Mouse (Mus musculus) heart, embryonic 12.5 days (tissue): ENCODE data around the gene Tnfaip3. TPM values are rescaled to one million over a fixed set of nuclear protein-coding genes. Genes with fewer than 3 reads are reported as not detected.

ENCODE experiments used
- ATAC-seq: fragments of 200-750 bp; cut with Nextera tagmentation; 2 replicates; pipeline ENCODE4 v1.8.0; 2017; ENCODE audit warnings: moderate TSS enrichment, moderate library complexity; ENCODE audit not compliant: insufficient number of reproducible peaks, low FRiP score
- H3K27ac ChIP-seq: fragments of 300-500 bp; sonication (generic); 2 replicates; pipeline ENCODE4 v1.5.1; 2016; ENCODE audit warnings: mild to moderate bottlenecking, moderate library complexity; ENCODE audit not compliant: poor library complexity, severe bottlenecking
- H3K27me3 ChIP-seq: fragments of 300-500 bp; sonication (generic); replicated peaks from 2 replicates; pipeline ENCODE4 v1.6.1; 2016; ENCODE audit warnings: mild to moderate bottlenecking, moderate library complexity
- H3K36me3 ChIP-seq: fragments of 300-500 bp; sonication (generic); 2 replicates; pipeline ENCODE4 v1.6.1; 2016; ENCODE audit warnings: mild to moderate bottlenecking, moderate library complexity
- H3K4me1 ChIP-seq: fragments of 300-500 bp; sonication (generic); replicated peaks from 2 replicates; pipeline ENCODE4 v1.6.1; 2016; ENCODE audit warnings: mild to moderate bottlenecking
- H3K4me2 ChIP-seq: fragments of 300-500 bp; sonication (generic); 2 replicates; pipeline ENCODE4 v1.6.1; 2016; ENCODE audit warnings: mild to moderate bottlenecking, moderate library complexity
- H3K4me3 ChIP-seq: fragments of 300-500 bp; sonication (generic); 2 replicates; pipeline ENCODE4 v1.5.1; 2016; ENCODE audit warnings: mild to moderate bottlenecking
- H3K9ac ChIP-seq: fragments of 300-500 bp; sonication (generic); 2 replicates; pipeline ENCODE4 v1.6.1; 2016; ENCODE audit warnings: mild to moderate bottlenecking, moderate library complexity
- H3K9me3 ChIP-seq: fragments of 300-500 bp; sonication (generic); replicated peaks from 2 replicates; pipeline ENCODE4 v1.6.1; 2016; ENCODE audit warnings: mild to moderate bottlenecking, moderate library complexity
- WGBS: fragments of 180-500 bp; shearing (Covaris S2); methylation state at CpG from one replicate; pipeline ENCODE4 v1.1.7; 2016; 5-methylcytosine and 5-hydroxymethylcytosine counted together
- polyA plus RNA-seq: library from polyadenylated mRNA; unstranded; fragments of >200 nt; fragmentation: Nextera tagmentation; extraction: Ambion mirVana; gene quantifications from 2 replicates; pipeline ENCODE4 v1.2.1, GENCODE M21; 2016

Tnfaip3 gene
- polyA plus RNA-seq, 1 experiment from 2014 or later: 3.3 TPM

DNA sequence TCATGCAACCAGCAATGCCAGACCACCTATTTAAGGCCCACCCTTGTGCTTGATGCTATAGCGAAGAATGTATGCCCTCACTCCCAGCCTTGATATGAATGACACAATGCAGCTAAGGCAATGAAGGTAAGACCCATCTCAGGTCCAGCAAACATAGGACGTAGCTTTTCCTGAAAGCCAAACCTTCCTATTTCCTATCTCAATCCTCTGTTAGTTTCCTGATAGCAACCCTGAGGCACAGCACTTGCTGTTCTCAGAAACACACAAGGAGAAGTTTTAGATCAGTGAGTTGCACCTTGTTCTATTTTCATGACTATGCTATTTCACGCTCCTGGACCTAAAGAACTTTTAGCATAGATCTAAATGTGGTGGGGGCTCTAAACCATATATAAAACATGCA, 2.1 kb downstream of the Tnfaip3 start:
- Histone ChIP-seq H3K4me2 (no peak overlapping the region), H3K9ac (no peak overlapping the region), H3K4me1 (peaks cover 20% of the 10 kb centered on the region), H3K27ac (no peak overlapping the region), H3K4me3 (no peak overlapping the region), H3K9me3 (no peaks in the 10 kb centered on the region), H3K36me3 (peaks cover 3% of the 10 kb centered on the region; the same call in 1 of the 2 replicates), H3K27me3 (no peaks in the 10 kb centered on the region)
- WGBS: 74% methylated on average over 3 of the region's 3 CpGs
- ATAC-seq: no peak

GRCm38 (mm10) chr10:19012616-19013015, 2.8 kb downstream of the Tnfaip3 start:
- ATAC-seq: no peak
- WGBS: 85% methylated on average over 3 of the region's 3 CpGs
- Histone ChIP-seq H3K27ac (no peak overlapping the region), H3K4me2 (no peak overlapping the region), H3K36me3 (peaks cover 3% of the 10 kb centered on the region; the same call in 1 of the 2 replicates), H3K9me3 (no peaks in the 10 kb centered on the region), H3K4me3 (no peak overlapping the region), H3K9ac (no peak overlapping the region), H3K4me1 (peaks cover 25% of the 10 kb centered on the region), H3K27me3 (no peaks in the 10 kb centered on the region)

GRCm38 (mm10) chr10:19011832-19012440, 3.5 kb downstream of the Tnfaip3 start:
- no peak overlapping the region for H3K4me2 ChIP-seq
- ATAC-seq: no peak
- no peaks in the 10 kb centered on the region for H3K27me3 ChIP-seq
- H3K4me1 ChIP-seq: peaks cover 25% of the 10 kb centered on the region
- no peaks in the 10 kb centered on the region for H3K9me3 ChIP-seq
- no peak overlapping the region for H3K9ac ChIP-seq
- peaks cover 5% of the 10 kb centered on the region for H3K36me3 ChIP-seq
- H3K4me3 ChIP-seq: no peak overlapping the region
- 74% methylated on average over 7 of the region's 7 CpGs for WGBS
- H3K27ac ChIP-seq: no peak overlapping the region

DNA sequence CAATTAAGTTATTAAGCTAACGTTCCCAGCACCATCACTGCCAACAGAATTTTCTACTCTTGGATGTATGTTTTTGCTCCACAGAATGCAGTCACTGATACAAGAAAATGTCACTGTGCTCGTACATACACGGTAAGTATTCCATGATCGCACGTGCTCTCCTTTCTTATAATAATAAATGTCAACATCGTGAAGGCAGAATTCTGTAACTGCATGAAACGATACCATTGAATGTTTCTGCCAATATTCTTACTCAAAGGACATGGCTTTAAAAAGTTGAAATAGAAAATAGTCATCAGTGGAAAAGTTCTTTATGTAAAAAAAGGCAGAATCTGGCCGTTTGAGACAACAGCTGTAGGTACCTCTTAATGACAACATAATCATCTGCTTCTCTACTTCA, 5.0 kb downstream of the Tnfaip3 start:
- Histone ChIP-seq H3K27ac (no peak overlapping the region), H3K27me3 (no peaks in the 10 kb centered on the region), H3K9me3 (no peaks in the 10 kb centered on the region), H3K9ac (no peak overlapping the region), H3K4me2 (no peak overlapping the region), H3K4me3 (no peak overlapping the region), H3K4me1 (peaks cover 17% of the 10 kb centered on the region), H3K36me3 (peaks cover 18% of the 10 kb centered on the region)
- ATAC-seq: no peak
- 84% methylated on average over 8 of the region's 8 CpGs for WGBS

- Histone ChIP-seq H3K4me3 (no peak overlapping the region), H3K27ac (no peak overlapping the region), H3K4me1 (peaks cover 17% of the 10 kb centered on the region), H3K36me3 (peaks cover 29% of the 10 kb centered on the region), H3K9ac (no peak overlapping the region), H3K27me3 (no peaks in the 10 kb centered on the region), H3K4me2 (peak overlapping the region; percentile 29; the same call in 1 of the 2 replicates), H3K9me3 (no peaks in the 10 kb centered on the region)
- 60% methylated on average over 8 of the region's 8 CpGs for WGBS
- ATAC-seq: no peak
Measured at GRCm38 (mm10) chr10:19009186-19009672, 6.2 kb downstream of the Tnfaip3 start.

- ATAC-seq: no peak
- no peaks in the 10 kb centered on the region for H3K9me3 ChIP-seq
- H3K9ac ChIP-seq: no peak overlapping the region
- 75% methylated on average over 4 of the region's 4 CpGs for WGBS
- H3K4me2 ChIP-seq: no peak overlapping the region
- peaks cover 17% of the 10 kb centered on the region for H3K4me1 ChIP-seq
- H3K27me3 ChIP-seq: no peaks in the 10 kb centered on the region
- peaks cover 36% of the 10 kb centered on the region for H3K36me3 ChIP-seq
- H3K4me3 ChIP-seq: no peak overlapping the region
- peak overlapping the region; percentile 3; the same call in 1 of the 2 replicates for H3K27ac ChIP-seq
Measured at GRCm38 (mm10) chr10:19008607-19008940, 6.9 kb downstream of the Tnfaip3 start.

DNA sequence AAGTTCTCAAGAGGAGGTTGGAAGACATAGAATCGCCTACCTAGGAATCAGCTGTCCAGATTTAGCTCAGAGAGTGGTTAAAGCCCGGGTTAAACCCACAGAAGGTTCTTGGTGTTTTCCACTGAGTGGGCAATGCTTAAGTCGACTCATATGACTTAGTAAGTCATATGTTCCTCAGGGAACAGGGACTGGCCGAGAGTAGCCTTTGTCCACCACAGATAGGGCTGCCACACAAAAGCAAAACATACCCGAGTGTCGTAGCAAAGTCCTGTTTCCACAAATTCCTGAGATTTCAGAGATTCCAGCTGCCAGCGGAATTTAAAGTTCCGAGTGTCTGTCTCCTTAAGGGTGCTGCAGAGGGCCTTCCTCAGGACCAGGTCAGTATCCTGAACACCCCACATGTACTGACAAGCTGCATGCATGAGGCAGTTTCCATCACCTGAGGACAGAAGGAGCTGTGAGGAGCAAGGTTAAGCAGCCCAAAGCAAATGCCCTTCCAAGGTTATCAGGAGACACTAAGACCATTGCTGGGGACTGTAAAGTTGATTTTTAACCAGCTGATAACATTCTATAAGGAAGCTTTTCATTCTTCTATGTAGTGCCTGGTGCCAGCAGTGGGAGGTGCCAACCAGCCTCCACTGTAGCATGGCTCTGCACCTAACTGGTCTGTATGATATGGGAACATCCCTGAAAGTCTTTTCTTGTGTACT, 7.4 kb downstream of the Tnfaip3 start:
- Histone ChIP-seq H3K9me3 (no peaks in the 10 kb centered on the region), H3K4me2 (no peak overlapping the region), H3K27ac (peak overlapping the region; percentile 3; the same call in 1 of the 2 replicates), H3K4me1 (peaks cover 14% of the 10 kb centered on the region), H3K27me3 (no peaks in the 10 kb centered on the region), H3K36me3 (peaks cover 41% of the 10 kb centered on the region), H3K9ac (no peak overlapping the region), H3K4me3 (no peak overlapping the region)
- ATAC-seq: no peak
- WGBS: 28% methylated on average over 8 of the region's 8 CpGs

- ATAC-seq: no peak
- Histone ChIP-seq H3K36me3 (peaks cover 59% of the 10 kb centered on the region), H3K9me3 (0 out of 2 replicates have a peak, but pooled peaks cover 5% of the 10 kb centered on the region), H3K4me1 (no peaks in the 10 kb centered on the region), H3K4me3 (no peak overlapping the region), H3K4me2 (no peak overlapping the region), H3K9ac (no peak overlapping the region), H3K27ac (no peak overlapping the region), H3K27me3 (no peaks in the 10 kb centered on the region)
- WGBS: 82% methylated on average over 12 of the region's 12 CpGs
Measured at GRCm38 (mm10) chr10:19002091-19002785, 13.2 kb downstream of the Tnfaip3 start.

GRCm38 (mm10) chr10:18999427-18999826, 16.0 kb downstream of the Tnfaip3 start:
- H3K36me3 ChIP-seq: peaks cover 34% of the 10 kb centered on the region
- H3K4me1 ChIP-seq: no peaks in the 10 kb centered on the region
- no peak overlapping the region for H3K4me3 ChIP-seq
- no peaks in the 10 kb centered on the region for H3K27me3 ChIP-seq
- H3K9me3 ChIP-seq: 0 out of 2 replicates have a peak, but pooled peaks cover 5% of the 10 kb centered on the region
- no peak for ATAC-seq
- WGBS: 78% methylated on average over 2 of the region's 2 CpGs
- H3K4me2 ChIP-seq: no peak overlapping the region
- no peak overlapping the region for H3K27ac ChIP-seq
- no peak overlapping the region for H3K9ac ChIP-seq

GRCm38 (mm10) chr10:18996331-18996730, 19.1 kb downstream of the Tnfaip3 start:
- Histone ChIP-seq H3K27ac (no peak overlapping the region), H3K9ac (no peak overlapping the region), H3K4me2 (no peak overlapping the region), H3K4me1 (no peaks in the 10 kb centered on the region), H3K4me3 (no peak overlapping the region), H3K36me3 (peaks cover 3% of the 10 kb centered on the region), H3K27me3 (no peaks in the 10 kb centered on the region), H3K9me3 (0 out of 2 replicates have a peak, but pooled peaks cover 5% of the 10 kb centered on the region)
- no peak for ATAC-seq
